Mouse (Mus musculus) intestine, embryonic 14.5 days (tissue): ENCODE measurements at regions not wholly inside any gene's neighbourhood (a gene's known extent, or its start where the extent isn't known, plus 50 kb on each side); places are given as distances from the start of the nearest gene placed in this dataset.

ENCODE experiments used
- ATAC-seq: fragments of 200-750 bp; cut with Nextera tagmentation; replicated peaks from 2 replicates; pipeline ENCODE4 v1.8.0; 2017; ENCODE audit warnings: low read depth, moderate number of reproducible peaks, moderate TSS enrichment, moderate library complexity; ENCODE audit not compliant: low FRiP score, low TSS enrichment
- DNase-seq: peaks from one replicate; pipeline ENCODE4 v3.0.0-alpha.2; 2018; ENCODE audit warnings: low spot score
- H3K27ac ChIP-seq: fragments of 300-500 bp; sonication (generic); 2 replicates; pipeline ENCODE4 v1.5.1; 2014; ENCODE audit warnings: low read depth, mild to moderate bottlenecking, control low read depth
- H3K27me3 ChIP-seq: fragments of 300-500 bp; sonication (generic); replicated peaks from 2 replicates; pipeline ENCODE4 v1.6.1; 2014; ENCODE audit warnings: low read length, control low read depth; ENCODE audit not compliant: control insufficient read depth, insufficient read depth
- H3K36me3 ChIP-seq: fragments of 300-500 bp; sonication (generic); 2 replicates; pipeline ENCODE4 v1.6.1; 2014; ENCODE audit warnings: low read length, control low read depth; ENCODE audit not compliant: control insufficient read depth, insufficient read depth
- H3K4me1 ChIP-seq: fragments of 300-500 bp; sonication (generic); replicated peaks from 2 replicates; pipeline ENCODE4 v1.6.1; 2014; ENCODE audit warnings: low read length, control low read depth, mixed read lengths; ENCODE audit not compliant: control insufficient read depth, insufficient read depth
- H3K4me2 ChIP-seq: fragments of 300-500 bp; sonication (generic); 2 replicates; pipeline ENCODE4 v1.6.1; 2014; ENCODE audit warnings: low read length
- H3K4me3 ChIP-seq: fragments of 300-500 bp; sonication (generic); 2 replicates; pipeline ENCODE4 v1.5.1; 2014; ENCODE audit warnings: low read depth, low read length, control low read depth, mixed read lengths
- H3K9ac ChIP-seq: fragments of 300-500 bp; sonication (generic); 2 replicates; pipeline ENCODE4 v1.6.1; 2014; ENCODE audit warnings: mild to moderate bottlenecking, low read length
- H3K9me3 ChIP-seq: fragments of 300-500 bp; sonication (generic); 2 replicates; pipeline ENCODE4 v1.6.1; 2016; ENCODE audit warnings: low read length, control low read depth; ENCODE audit not compliant: control insufficient read depth
- WGBS: fragments of 180-500 bp; shearing (Covaris S2); extraction: QIAGEN DNeasy Blood & Tissue Kit; methylation state at CpG from one replicate; pipeline ENCODE4 v1.1.7; 2014; 5-methylcytosine and 5-hydroxymethylcytosine counted together

GRCm38 (mm10) chr1:72084219-72084618 is 127.9 kb downstream of the Mreg start:
- no peak overlapping the region for H3K27ac ChIP-seq
- DNase-seq (no peak), ATAC-seq (no peak)
- no peaks in the 10 kb centered on the region for H3K4me1 ChIP-seq
- no peaks in the 10 kb centered on the region for H3K9me3 ChIP-seq
- no peak overlapping the region for H3K4me3 ChIP-seq
- WGBS = 65% methylated on average over 3 of the region's 3 CpGs
- H3K36me3 ChIP-seq = no peaks in the 10 kb centered on the region
- H3K4me2 ChIP-seq = no peak overlapping the region
- no peak overlapping the region for H3K9ac ChIP-seq
- H3K27me3 ChIP-seq = no peaks in the 10 kb centered on the region

- Histone ChIP-seq H3K9ac (no peak overlapping the region), H3K9me3 (no peaks in the 10 kb centered on the region), H3K4me2 (no peak overlapping the region), H3K4me3 (no peak overlapping the region), H3K27me3 (no peaks in the 10 kb centered on the region), H3K36me3 (no peaks in the 10 kb centered on the region), H3K4me1 (no peaks in the 10 kb centered on the region), H3K27ac (no peak overlapping the region)
- no peak for ATAC-seq
- 76% methylated on average over 4 of the region's 4 CpGs for WGBS
- DNase-seq = no peak
These were observed 129.7 kb downstream of the Mreg start for GRCm38 (mm10) chr1:72082366-72082765.

- no peaks in the 10 kb centered on the region for H3K9me3 ChIP-seq
- no peak overlapping the region for H3K9ac ChIP-seq
- H3K4me1 ChIP-seq = no peaks in the 10 kb centered on the region
- H3K4me2 ChIP-seq = no peak overlapping the region
- 60% methylated on average over 5 of the region's 5 CpGs for WGBS
- no peak for ATAC-seq
- no peaks in the 10 kb centered on the region for H3K27me3 ChIP-seq
- H3K27ac ChIP-seq = no peak overlapping the region
- DNase-seq = no peak
- H3K4me3 ChIP-seq = no peak overlapping the region
- H3K36me3 ChIP-seq = no peaks in the 10 kb centered on the region
These were observed 130.3 kb downstream of the Mreg start for GRCm38 (mm10) chr1:72081811-72082210.

GRCm38 (mm10) chr1:72078926-72079550 is 133.1 kb downstream of the Mreg start:
- DNase-seq = no peak

GRCm38 (mm10) chr1:72076341-72076740 is 135.8 kb downstream of the Mreg start:
- H3K4me1 ChIP-seq = no peaks in the 10 kb centered on the region
- DNase-seq = no peak
- ATAC-seq = no peak
- H3K9ac ChIP-seq = no peak overlapping the region
- H3K9me3 ChIP-seq = no peaks in the 10 kb centered on the region
- no peak overlapping the region for H3K4me2 ChIP-seq
- H3K4me3 ChIP-seq = no peak overlapping the region
- no peaks in the 10 kb centered on the region for H3K36me3 ChIP-seq
- H3K27ac ChIP-seq = no peak overlapping the region
- H3K27me3 ChIP-seq = no peaks in the 10 kb centered on the region
- whole genome bisulfite sequencing = 25% methylated on average over 1 of the region's 1 CpGs

More at GRCm38 (mm10) chr1:72078926-72079550, 133.1 kb downstream of the Mreg start:
- no peaks in the 10 kb centered on the region for H3K9me3 ChIP-seq
- no peaks in the 10 kb centered on the region for H3K4me1 ChIP-seq
- no peak overlapping the region for H3K9ac ChIP-seq
- no peak overlapping the region for H3K27ac ChIP-seq
- 69% methylated on average over 7 of the region's 7 CpGs for WGBS
- no peak overlapping the region for H3K4me2 ChIP-seq
- no peak overlapping the region for H3K4me3 ChIP-seq
- no peak for ATAC-seq
- H3K27me3 ChIP-seq = no peaks in the 10 kb centered on the region
- no peaks in the 10 kb centered on the region for H3K36me3 ChIP-seq

- 81% methylated on average over 2 of the region's 2 CpGs for WGBS
- no peaks in the 10 kb centered on the region for H3K36me3 ChIP-seq
- H3K27me3 ChIP-seq = no peaks in the 10 kb centered on the region
- H3K27ac ChIP-seq = no peak overlapping the region
- H3K9me3 ChIP-seq = no peaks in the 10 kb centered on the region
- H3K4me2 ChIP-seq = no peak overlapping the region
- no peak overlapping the region for H3K9ac ChIP-seq
- ATAC-seq (no peak), DNase-seq (no peak)
- no peak overlapping the region for H3K4me3 ChIP-seq
- H3K4me1 ChIP-seq = 0 out of 2 replicates have a peak, but pooled peaks cover 2% of the 10 kb centered on the region
These were observed 136.6 kb downstream of the Mreg start for GRCm38 (mm10) chr1:72075464-72075863.

- 78% methylated on average over 4 of the region's 4 CpGs for WGBS
- Histone ChIP-seq H3K4me1 (0 out of 2 replicates have a peak, but pooled peaks cover 2% of the 10 kb centered on the region), H3K9ac (no peak overlapping the region), H3K4me2 (no peak overlapping the region), H3K9me3 (no peaks in the 10 kb centered on the region), H3K27me3 (no peaks in the 10 kb centered on the region), H3K4me3 (no peak overlapping the region), H3K36me3 (no peaks in the 10 kb centered on the region), H3K27ac (no peak overlapping the region)
- no peak for DNase-seq
- ATAC-seq = no peak
These were observed 138.9 kb downstream of the Mreg start for GRCm38 (mm10) chr1:72073245-72073644.

- no peak overlapping the region for H3K9ac ChIP-seq
- no peak overlapping the region for H3K4me3 ChIP-seq
- 0 out of 2 replicates have a peak, but pooled peaks cover 2% of the 10 kb centered on the region for H3K4me1 ChIP-seq
- no peaks in the 10 kb centered on the region for H3K36me3 ChIP-seq
- H3K27me3 ChIP-seq = no peaks in the 10 kb centered on the region
- H3K9me3 ChIP-seq = no peaks in the 10 kb centered on the region
- 44% methylated on average over 5 of the region's 5 CpGs for WGBS
- ATAC-seq (0 out of 2 replicates have a peak, but pooled peaks have one; percentile 55), DNase-seq (no peak)
- no peak overlapping the region for H3K27ac ChIP-seq
- no peak overlapping the region for H3K4me2 ChIP-seq
These were observed 141.6 kb downstream of the Mreg start for GRCm38 (mm10) chr1:72070489-72070888.

- H3K9me3 ChIP-seq = no peaks in the 10 kb centered on the region
- DNase-seq = no peak
- H3K36me3 ChIP-seq = no peaks in the 10 kb centered on the region
- no peak overlapping the region for H3K4me3 ChIP-seq
- H3K4me1 ChIP-seq = peaks cover 2% of the 10 kb centered on the region; the same call in 1 of the 2 replicates
- H3K4me2 ChIP-seq = no peak overlapping the region
- no peak for ATAC-seq
- H3K27ac ChIP-seq = no peak overlapping the region
- H3K27me3 ChIP-seq = no peaks in the 10 kb centered on the region
- 77% methylated on average over 4 of the region's 4 CpGs for WGBS
- no peak overlapping the region for H3K9ac ChIP-seq
These were observed 143.1 kb downstream of the Mreg start for GRCm38 (mm10) chr1:72069056-72069455.
